Mouse (Mus musculus) liver, adult (tissue): ENCODE results near the gene Bcl6b.
A peak's percentile ranks its signal among the peaks of the same experiment; 100 is the strongest.

ENCODE experiments used
- GATA4 ChIP-seq: IDR thresholded peaks from 2 replicates; pipeline ENCODE4 v1.6.1; 2014; ENCODE audit warnings: mild to moderate bottlenecking, low read length; ENCODE audit not compliant: insufficient replicate concordance

Gene Bcl6b

GRCm38 (mm10) chr11:70238591-70239440 is 9.2 kb upstream of the Bcl6b start:
- no peak for TF ChIP-seq GATA4

GRCm38 (mm10) chr11:70237457-70238167 is 8.0 kb upstream of the Bcl6b start, which contains the start of gene 0610010K14Rik:
Gene 0610010K14Rik (minus strand): TSS chr11:70237914.
- TF ChIP-seq GATA4: no peak

GRCm38 (mm10) chr11:70236717-70237116 is 7.1 kb upstream of the Bcl6b start:
- TF ChIP-seq GATA4: no peak

- no peak for TF ChIP-seq GATA4
Measured at GRCm38 (mm10) chr11:70235254-70235900, 5.8 kb upstream of the Bcl6b start.

- no peak for TF ChIP-seq GATA4
Measured at GRCm38 (mm10) chr11:70234497-70234896, 4.9 kb upstream of the Bcl6b start.

- TF ChIP-seq GATA4: no peak
Measured at GRCm38 (mm10) chr11:70234037-70234436, 4.4 kb upstream of the Bcl6b start.

GRCm38 (mm10) chr11:70233016-70233415 is 3.4 kb upstream of the Bcl6b start:
- no peak for TF ChIP-seq GATA4

- no peak for TF ChIP-seq GATA4
Measured at GRCm38 (mm10) chr11:70232546-70232945, 2.9 kb upstream of the Bcl6b start.

- peak; percentile 33; the same call in 1 of the 2 replicates for TF ChIP-seq GATA4
Measured at GRCm38 (mm10) chr11:70230239-70230727, 685 bp upstream of the Bcl6b start.

GRCm38 (mm10) chr11:70228828-70229227 is 770 bp downstream of the Bcl6b start:
- TF ChIP-seq GATA4: peak; percentile 32; the same call in 1 of the 2 replicates

GRCm38 (mm10) chr11:70227661-70228245 is 1.8 kb downstream of the Bcl6b start:
- TF ChIP-seq GATA4: no peak

- no peak for TF ChIP-seq GATA4
Measured at GRCm38 (mm10) chr11:70227126-70227525, 2.5 kb downstream of the Bcl6b start.

- no peak for TF ChIP-seq GATA4
Measured at GRCm38 (mm10) chr11:70226602-70226890, 3.1 kb downstream of the Bcl6b start.

GRCm38 (mm10) chr11:70225798-70226601 is 3.6 kb downstream of the Bcl6b start:
- no peak for TF ChIP-seq GATA4
